Mouse (Mus musculus) liver, postnatal 0 days (tissue): ENCODE measurements at regions not wholly inside any gene's neighbourhood (a gene's known extent, or its start where the extent isn't known, plus 50 kb on each side); places are given as distances from the start of the nearest gene placed in this dataset.
A peak's percentile ranks its signal among the peaks of the same experiment; 100 is the strongest.

ENCODE experiments used
- ATAC-seq: fragments of 200-750 bp; cut with Nextera tagmentation; 2 replicates; pipeline ENCODE4 v1.8.0; 2017; ENCODE audit warnings: mild to moderate bottlenecking, moderate library complexity
- DNase-seq: peaks from one replicate; pipeline ENCODE4 v3.0.0-alpha.2; 2016
- H3K27ac ChIP-seq: fragments of 300-500 bp; sonication (generic); 2 replicates; pipeline ENCODE4 v1.5.1; 2014; ENCODE audit warnings: antibody characterized with exemption, moderate library complexity, mild to moderate bottlenecking, low read depth
- H3K27me3 ChIP-seq: fragments of 300-500 bp; sonication (generic); 2 replicates; pipeline ENCODE4 v1.6.1; 2014; ENCODE audit warnings: low read length, control low read depth, mixed read lengths; ENCODE audit not compliant: insufficient read depth
- H3K36me3 ChIP-seq: fragments of 300-500 bp; sonication (generic); replicated peaks from 2 replicates; pipeline ENCODE4 v1.6.1; 2014; ENCODE audit warnings: mild to moderate bottlenecking, control low read depth, low read length, moderate library complexity, mixed read lengths; ENCODE audit not compliant: insufficient read depth
- H3K4me1 ChIP-seq: fragments of 300-500 bp; sonication (generic); 2 replicates; pipeline ENCODE4 v1.6.1; 2014; ENCODE audit warnings: antibody characterized with exemption, mild to moderate bottlenecking, control low read depth; ENCODE audit not compliant: insufficient read depth
- H3K4me2 ChIP-seq: fragments of 300-500 bp; sonication (generic); 2 replicates; pipeline ENCODE4 v1.6.1; 2014; ENCODE audit warnings: low read depth, mild to moderate bottlenecking, low read length, moderate library complexity, mixed read lengths
- H3K4me3 ChIP-seq: fragments of 300-500 bp; sonication (generic); 2 replicates; pipeline ENCODE4 v1.5.1; 2014; ENCODE audit warnings: low read depth, low read length
- H3K9ac ChIP-seq: fragments of 300-500 bp; sonication (generic); replicated peaks from 2 replicates; pipeline ENCODE4 v1.6.1; 2014; ENCODE audit warnings: mild to moderate bottlenecking, moderate library complexity
- H3K9me3 ChIP-seq: fragments of 300-500 bp; sonication (generic); 2 replicates; pipeline ENCODE4 v1.6.1; 2016; ENCODE audit warnings: mild to moderate bottlenecking, control low read depth, low read length, mixed read lengths
- CTCF ChIP-seq: sonication (generic); IDR thresholded peaks from 2 replicates; pipeline ENCODE4 v1.5.1; 2016; ENCODE audit warnings: antibody characterized with exemption, low read depth
- EP300 ChIP-seq: IDR thresholded peaks from 2 replicates; pipeline ENCODE4 v1.6.1; 2016; ENCODE audit warnings: antibody characterized with exemption, low read depth, mild to moderate bottlenecking
- WGBS: fragments of 180-500 bp; shearing (Covaris S2); extraction: QIAGEN DNeasy Blood & Tissue Kit; methylation state at CpG from one replicate; pipeline ENCODE4 v1.1.7; 2014; ENCODE audit not compliant: insufficient replicate concordance; 5-methylcytosine and 5-hydroxymethylcytosine counted together

- DNase-seq (no peak), ATAC-seq (no peak)
- Histone ChIP-seq H3K4me3 (no peak overlapping the region), H3K27ac (no peak overlapping the region), H3K9me3 (no peaks in the 10 kb centered on the region), H3K36me3 (no peaks in the 10 kb centered on the region), H3K4me1 (no peaks in the 10 kb centered on the region), H3K27me3 (no peaks in the 10 kb centered on the region), H3K4me2 (no peak overlapping the region), H3K9ac (no peak overlapping the region)
- TF ChIP-seq CTCF: no peak
- TF ChIP-seq EP300: no peak
- WGBS: 77% methylated on average over 3 of the region's 3 CpGs
Observed at GRCm38 (mm10) chr10:29736677-29737076, 201.0 kb upstream of the Rspo3 start.

- H3K36me3 ChIP-seq: no peaks in the 10 kb centered on the region
- H3K9ac ChIP-seq: no peak overlapping the region
- no peaks in the 10 kb centered on the region for H3K27me3 ChIP-seq
- WGBS: 79% methylated on average over 3 of the region's 3 CpGs
- no peak for TF ChIP-seq CTCF
- no peak for TF ChIP-seq EP300
- no peak overlapping the region for H3K27ac ChIP-seq
- H3K4me1 ChIP-seq: no peaks in the 10 kb centered on the region
- H3K4me2 ChIP-seq: no peak overlapping the region
- ATAC-seq (no peak), DNase-seq (no peak)
- no peaks in the 10 kb centered on the region for H3K9me3 ChIP-seq
- H3K4me3 ChIP-seq: no peak overlapping the region
Observed at GRCm38 (mm10) chr10:29725319-29725718, 189.7 kb upstream of the Rspo3 start.

- no peaks in the 10 kb centered on the region for H3K27me3 ChIP-seq
- DNase-seq: no peak
- no peak for ATAC-seq
- H3K4me2 ChIP-seq: no peak overlapping the region
- TF ChIP-seq CTCF: no peak
- TF ChIP-seq EP300: no peak
- H3K9me3 ChIP-seq: no peaks in the 10 kb centered on the region
- no peaks in the 10 kb centered on the region for H3K36me3 ChIP-seq
- no peak overlapping the region for H3K4me3 ChIP-seq
- no peak overlapping the region for H3K27ac ChIP-seq
- WGBS: 38% methylated on average over 1 of the region's 1 CpGs
- H3K4me1 ChIP-seq: no peaks in the 10 kb centered on the region
- H3K9ac ChIP-seq: no peak overlapping the region
Observed at GRCm38 (mm10) chr10:29710967-29711366, 175.3 kb upstream of the Rspo3 start.

DNA sequence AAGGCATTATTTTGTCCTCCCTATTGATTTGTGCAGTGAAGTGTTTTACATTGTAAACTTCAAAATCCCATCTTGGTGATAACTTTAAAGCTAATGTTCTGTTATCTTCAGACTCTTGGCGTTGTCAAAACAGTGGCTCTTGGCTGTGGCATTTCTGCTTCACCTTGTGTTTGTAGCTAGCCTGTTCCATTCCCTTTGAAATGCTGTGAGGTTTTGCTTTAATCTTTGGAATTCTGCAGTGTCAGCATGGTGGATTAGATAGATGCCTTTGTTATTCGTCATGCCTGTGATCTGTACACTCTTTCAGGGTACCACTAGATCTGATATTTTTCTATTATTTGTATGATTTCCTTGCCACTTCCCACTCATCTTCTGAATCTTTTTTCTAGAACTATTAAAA lies 173.0 kb upstream of the Rspo3 start:
- no peak for TF ChIP-seq EP300
- no peak for TF ChIP-seq CTCF
- no peak overlapping the region for H3K9ac ChIP-seq
- ATAC-seq (no peak), DNase-seq (no peak)
- H3K27ac ChIP-seq: no peak overlapping the region
- H3K4me1 ChIP-seq: no peaks in the 10 kb centered on the region
- no peak overlapping the region for H3K4me2 ChIP-seq
- no peaks in the 10 kb centered on the region for H3K27me3 ChIP-seq
- H3K9me3 ChIP-seq: no peaks in the 10 kb centered on the region
- no peaks in the 10 kb centered on the region for H3K36me3 ChIP-seq
- WGBS: 48% methylated on average over 2 of the region's 2 CpGs
- no peak overlapping the region for H3K4me3 ChIP-seq

GRCm38 (mm10) chr10:29693009-29693935 lies 157.6 kb upstream of the Rspo3 start:
- peak; percentile 88 for ATAC-seq
- TF ChIP-seq EP300 (peak; percentile 87), CTCF (no peak)

GRCm38 (mm10) chr10:29689529-29689928 lies 153.9 kb upstream of the Rspo3 start:
- Histone ChIP-seq H3K9me3 (no peaks in the 10 kb centered on the region), H3K4me1 (no peaks in the 10 kb centered on the region), H3K4me2 (no peak overlapping the region), H3K27ac (no peak overlapping the region), H3K27me3 (no peaks in the 10 kb centered on the region), H3K36me3 (no peaks in the 10 kb centered on the region), H3K9ac (no peak overlapping the region), H3K4me3 (no peak overlapping the region)
- ATAC-seq (no peak), DNase-seq (no peak)
- 68% methylated on average over 3 of the region's 3 CpGs for WGBS
- TF ChIP-seq EP300 (no peak), CTCF (no peak)

More at GRCm38 (mm10) chr10:29693009-29693935, 157.6 kb upstream of the Rspo3 start:
- Histone ChIP-seq H3K9ac (no peak overlapping the region), H3K4me2 (peak overlapping the region; percentile 43), H3K9me3 (no peaks in the 10 kb centered on the region), H3K36me3 (no peaks in the 10 kb centered on the region), H3K4me3 (no peak overlapping the region), H3K4me1 (no peaks in the 10 kb centered on the region), H3K27me3 (no peaks in the 10 kb centered on the region), H3K27ac (peak overlapping the region; percentile 53; the same call in 1 of the 2 replicates)
- 34% methylated on average over 15 of the region's 15 CpGs for WGBS
- peak; percentile 12 for DNase-seq
